Mouse (Mus musculus) thymus, adult 2 months (tissue): ENCODE measurements around the gene Cmtm5.

Experiments
- CTCF ChIP-seq: fragments of 200-500 bp; IDR thresholded peaks from 2 replicates; pipeline ENCODE4 v1.5.1; 2012; ENCODE audit warnings: mild to moderate bottlenecking, control low read depth, low read length, moderate library complexity, borderline replicate concordance; ENCODE audit not compliant: control insufficient read depth, poor library complexity, insufficient read depth; ENCODE audit errors: extremely low read depth
- POLR2A ChIP-seq: fragments of 200-500 bp; IDR thresholded peaks from 2 replicates; pipeline ENCODE4 v1.6.1; 2012; ENCODE audit warnings: mild to moderate bottlenecking, low read length, control low read depth, moderate library complexity; ENCODE audit not compliant: control insufficient read depth, poor library complexity, insufficient read depth; ENCODE audit errors: extremely low read depth

DNA sequence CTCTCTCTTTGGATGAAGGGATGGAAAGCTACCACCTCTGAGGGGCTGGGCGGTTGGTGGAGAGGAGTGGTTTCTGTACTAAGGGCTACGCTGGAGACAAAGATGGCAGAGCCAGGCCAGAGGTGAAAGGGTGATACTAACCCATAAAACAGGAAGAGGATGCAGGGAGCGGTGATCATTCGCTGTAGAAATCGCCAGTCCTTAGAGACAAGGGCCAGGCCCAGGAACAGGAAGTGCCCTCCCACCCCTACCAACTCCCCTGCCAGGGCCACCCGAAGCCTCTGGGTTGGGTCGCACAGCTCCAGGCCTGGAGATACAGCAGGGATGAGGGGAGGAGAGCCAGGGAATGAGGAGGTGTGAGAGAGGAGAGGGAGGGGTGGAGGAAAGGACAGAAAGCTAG lies 27.4 kb upstream of the Cmtm5 start:
- no peak for TF ChIP-seq CTCF
- TF ChIP-seq POLR2A = no peak
